Mouse (Mus musculus) inflammation-experienced regulatory T-cells (primary cell): Measurements from ENCODE around the gene Mrpl58. TPM values are rescaled to one million over a fixed set of nuclear protein-coding genes. Genes with fewer than 3 reads are reported as not detected.

Source experiments
- polyA plus RNA-seq, 2 experiments: library from polyadenylated mRNA; unstranded; fragments of 100-300 nt; shearing (Covaris generic); gene quantifications; one replicate each; pipeline ENCODE4 v1.2.1; 2017

Gene Mrpl58
- 100 to 1,000 TPM; 140 TPM for polyA plus RNA-seq

DNA sequence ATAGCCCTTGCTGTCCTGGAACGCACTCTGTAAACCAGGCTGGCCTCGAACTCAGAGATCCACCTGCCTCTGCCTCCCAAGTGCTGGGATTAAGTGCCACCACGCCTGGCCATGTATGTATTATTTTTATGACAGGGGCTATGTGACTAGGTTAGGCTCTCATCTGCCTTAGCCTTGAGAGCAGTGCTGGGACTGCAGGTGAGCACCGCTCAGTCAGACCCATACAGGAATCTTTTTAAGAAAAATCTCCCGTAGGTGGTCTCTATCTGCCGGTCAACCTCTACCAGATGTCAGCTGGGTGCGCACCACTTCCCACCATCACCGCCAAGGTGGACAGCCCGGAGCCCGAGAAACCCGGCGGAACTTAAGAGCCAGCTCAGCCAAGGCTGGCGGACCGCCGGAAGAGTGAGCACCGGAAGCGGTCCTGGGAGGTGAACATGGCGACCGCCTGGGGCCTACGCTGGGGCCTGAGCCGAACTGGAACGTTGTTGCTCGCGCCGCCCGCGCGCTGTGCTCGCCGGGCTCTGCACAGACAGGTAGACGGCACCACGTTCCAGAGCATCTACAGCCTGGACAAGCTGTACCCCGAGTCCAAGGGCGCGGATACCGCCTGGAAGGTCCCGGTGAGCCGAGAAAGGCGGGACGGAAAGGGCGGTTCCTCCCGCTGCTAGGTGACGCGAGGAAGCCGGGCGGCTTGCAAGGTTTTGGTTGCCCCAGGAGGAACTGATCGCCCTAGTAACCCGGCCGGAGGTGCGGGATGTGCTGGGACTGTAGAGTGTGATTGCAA lies at the start of gene Mrpl58:
TSS of gene Mrpl58 (plus strand) at position 415 of the 787 bp plus-strand sequence.

DNA sequence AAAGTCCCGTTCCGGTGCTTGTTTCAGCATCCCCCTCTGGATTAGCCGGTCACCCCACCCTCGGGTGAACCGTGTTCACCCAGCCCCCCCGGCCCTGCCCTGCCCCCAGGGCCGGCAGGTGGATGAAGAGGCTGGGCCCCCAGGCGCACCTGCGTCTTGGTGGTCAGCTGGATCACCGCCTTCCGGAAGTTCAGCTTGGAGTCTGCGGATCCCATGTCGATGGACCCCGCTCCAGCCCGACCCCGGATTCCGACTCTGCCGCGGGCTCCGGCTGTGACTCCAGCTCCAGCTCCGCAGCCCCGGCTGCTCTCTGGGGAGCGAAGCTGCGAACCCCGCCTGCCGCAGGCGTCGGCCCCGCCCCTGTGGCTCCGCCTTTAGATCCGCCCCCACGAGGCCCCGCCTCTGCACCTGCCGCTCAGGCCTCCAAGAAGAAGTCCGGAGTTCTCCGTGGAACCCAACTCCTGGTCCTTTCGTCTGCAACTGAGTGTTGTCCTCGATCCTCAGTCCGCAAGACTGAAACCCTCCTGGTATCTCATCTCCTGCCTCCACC lies 36.1 kb upstream of the Mrpl58 start, which contains the start of gene Hid1:
TSS of gene Hid1 (minus strand) at position 362 of the 550 bp plus-strand sequence.

DNA sequence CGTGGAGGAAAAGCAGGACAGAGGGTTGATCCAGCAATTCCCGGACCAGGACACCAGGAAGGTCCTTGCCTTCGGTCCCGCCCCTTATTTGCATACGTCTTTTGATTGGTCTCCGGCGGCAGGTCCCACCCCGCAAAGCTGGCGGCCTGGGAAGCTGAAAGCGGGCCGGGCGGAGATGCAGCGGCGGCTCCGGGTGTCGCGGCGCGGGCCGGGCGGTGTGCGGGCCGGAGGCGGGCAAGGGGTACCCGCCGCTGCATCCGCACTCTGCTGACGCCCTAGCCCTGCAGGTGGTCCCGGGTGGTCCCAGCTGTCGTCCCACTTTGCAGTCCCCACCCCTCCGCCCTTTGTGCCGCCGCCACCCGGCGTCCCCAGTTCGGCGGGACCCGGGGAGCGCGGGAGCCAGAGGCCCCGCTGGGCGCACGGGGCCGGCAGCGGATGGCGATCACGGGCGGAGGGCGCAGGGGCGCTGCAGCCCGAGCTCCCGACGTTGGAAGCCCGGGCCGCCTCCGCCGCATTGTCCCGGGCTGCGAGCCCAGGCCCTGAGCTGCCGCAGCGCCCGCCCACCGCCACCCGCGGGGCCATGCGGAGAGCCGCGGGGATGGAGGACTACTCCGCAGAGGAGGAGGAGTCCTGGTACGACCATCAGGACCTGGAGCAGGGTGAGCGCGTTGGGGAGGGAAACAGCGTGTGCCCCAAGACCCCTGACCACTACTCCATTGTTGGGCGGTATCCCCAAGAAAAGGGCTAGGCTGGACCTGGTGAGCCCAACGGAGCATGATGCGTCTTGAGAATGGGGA lies 21.6 kb upstream of the Mrpl58 start, which contains the start of gene Cdr2l:
TSS of gene Cdr2l (plus strand) at position 174 of the 797 bp plus-strand sequence.

GRCm38 (mm10) chr11:115419531-115420237 lies 16.1 kb downstream of the Mrpl58 start, which contains the start of the genes Atp5h and Kctd2:
TSS of gene Atp5h (minus strand) at chr11:115419962.
TSS of gene Kctd2 (plus strand) at chr11:115420128.

GRCm38 (mm10) chr11:115439906-115440595 lies 36.5 kb downstream of the Mrpl58 start, which contains the start of gene Trim80:
TSS of gene Trim80 (plus strand) at chr11:115440545.

Other genes with a start within 250 kb of the Mrpl58 start
- gene Slc9a3r1, start 240.4 kb upstream of the Mrpl58 start, polyA plus RNA-seq, result 100 to 1,000 TPM; 433 to 435 TPM
- 10 to 100 TPM; 15.3 to 15.4 TPM for gene Tmem104, start 216.3 kb upstream of the Mrpl58 start, polyA plus RNA-seq
- 10 to 100 TPM; 14.0 to 15.7 TPM for gene Nat9, start 215.9 kb upstream of the Mrpl58 start, polyA plus RNA-seq
- under 1 TPM in 1 of 2 experiments, not detected in 1; 0.04 TPM for gene Grin2c, start 136.5 kb upstream of the Mrpl58 start, polyA plus RNA-seq
- gene Fdxr, start 126.7 kb upstream of the Mrpl58 start, polyA plus RNA-seq, result 10 to 100 TPM; 25.0 to 35.0 TPM
- 1 to 10 TPM in 1 of 2 experiments, under 1 TPM in 1; 0.87 to 1.1 TPM for gene Fads6, start 106.1 kb upstream of the Mrpl58 start, polyA plus RNA-seq
- gene Otop2, start 96.6 kb upstream of the Mrpl58 start, polyA plus RNA-seq, result not detected
- gene Ush1g, start 81.7 kb upstream of the Mrpl58 start, polyA plus RNA-seq, result not detected
- gene Otop3, start 69.0 kb upstream of the Mrpl58 start, polyA plus RNA-seq, result under 1 TPM in 1 of 2 experiments, not detected in 1; 0.89 TPM
- gene Hid1, start 36.0 kb upstream of the Mrpl58 start, polyA plus RNA-seq, result 1 to 10 TPM; 6.2 to 9.8 TPM
- gene Cdr2l, start 21.8 kb upstream of the Mrpl58 start, polyA plus RNA-seq, result under 1 TPM in 1 of 2 experiments, not detected in 1; 0.24 TPM
- 100 to 1,000 TPM; 599 to 724 TPM for gene Atp5h, start 16.2 kb downstream of the Mrpl58 start, polyA plus RNA-seq
- 10 to 100 TPM; 53.6 to 95.0 TPM for gene Kctd2, start 16.4 kb downstream of the Mrpl58 start, polyA plus RNA-seq
- under 1 TPM in 1 of 2 experiments, not detected in 1; 0.15 TPM for gene Trim80, start 36.8 kb downstream of the Mrpl58 start, polyA plus RNA-seq
- 10 to 100 TPM in 1 of 2 experiments, 1 to 10 TPM in 1; 5.5 to 33.6 TPM for gene Slc16a5, start 58.7 kb downstream of the Mrpl58 start, polyA plus RNA-seq
- 100 to 1,000 TPM in 1 of 2 experiments, 10 to 100 TPM in 1; 98.8 to 112 TPM for gene Armc7, start 71.9 kb downstream of the Mrpl58 start, polyA plus RNA-seq
- gene Nt5c, start 88.1 kb downstream of the Mrpl58 start, polyA plus RNA-seq, result 100 to 1,000 TPM; 323 to 410 TPM
- gene Jpt1, start 110.6 kb downstream of the Mrpl58 start, polyA plus RNA-seq, result 100 to 1,000 TPM; 464 to 578 TPM
- gene Sumo2, start 132.5 kb downstream of the Mrpl58 start, polyA plus RNA-seq, result 100 to 1,000 TPM; 672 to 692 TPM
- gene Nup85, start 160.7 kb downstream of the Mrpl58 start, polyA plus RNA-seq, result 100 to 1,000 TPM in 1 of 2 experiments, 10 to 100 TPM in 1; 76.0 to 110 TPM
- 10 to 100 TPM; 59.7 to 74.7 TPM for gene Mrps7, start 200.2 kb downstream of the Mrpl58 start, polyA plus RNA-seq
- 10 to 100 TPM; 52.9 to 57.6 TPM for gene Gga3, start 200.3 kb downstream of the Mrpl58 start, polyA plus RNA-seq
- 100 to 1,000 TPM; 163 to 252 TPM for gene Mif4gd, start 209.2 kb downstream of the Mrpl58 start, polyA plus RNA-seq
- 10 to 100 TPM; 54.4 to 75.9 TPM for gene Slc25a19, start 224.5 kb downstream of the Mrpl58 start, polyA plus RNA-seq